Mouse (Mus musculus) cortical plate, adult 2 months (tissue): ENCODE results near the gene Jam2. TPM values are rescaled to one million over a fixed set of nuclear protein-coding genes. Genes with fewer than 3 reads are reported as not detected.

Source experiments
- H3K27ac ChIP-seq: fragments of 200-500 bp; 2 replicates; pipeline ENCODE4 v1.5.1; 2012; ENCODE audit warnings: low read length, control low read depth, inconsistent platforms; ENCODE audit not compliant: insufficient read depth
- H3K4me1 ChIP-seq: fragments of 200-500 bp; 2 replicates; pipeline ENCODE4 v1.6.1; 2011; ENCODE audit warnings: low read length; ENCODE audit not compliant: control insufficient read depth, insufficient read depth
- H3K4me3 ChIP-seq: fragments of 200-500 bp; 2 replicates; pipeline ENCODE4 v1.5.1; 2011; ENCODE audit warnings: mild to moderate bottlenecking, low read length, control low read depth; ENCODE audit not compliant: insufficient read depth
- CTCF ChIP-seq: fragments of 200-500 bp; IDR thresholded peaks from 2 replicates; pipeline ENCODE4 v1.5.1; 2011; ENCODE audit warnings: mild to moderate bottlenecking, control low read depth, low read length; ENCODE audit not compliant: insufficient read depth; ENCODE audit errors: extremely low read depth
- POLR2A ChIP-seq: fragments of 200-500 bp; IDR thresholded peaks from 2 replicates; pipeline ENCODE4 v1.6.1; 2011; ENCODE audit warnings: mild to moderate bottlenecking, low read length, control low read depth; ENCODE audit not compliant: insufficient read depth; ENCODE audit errors: extremely low read depth
- polyA plus RNA-seq: library from polyadenylated mRNA; depleted of rRNA; stranded (reverse); fragments of >200 nt; gene quantifications from 2 replicates; pipeline ENCODE4 v1.2.3, GENCODE M21; 2012

The Jam2 gene
- polyA plus RNA-seq, 1 experiment: 39.3 TPM

DNA sequence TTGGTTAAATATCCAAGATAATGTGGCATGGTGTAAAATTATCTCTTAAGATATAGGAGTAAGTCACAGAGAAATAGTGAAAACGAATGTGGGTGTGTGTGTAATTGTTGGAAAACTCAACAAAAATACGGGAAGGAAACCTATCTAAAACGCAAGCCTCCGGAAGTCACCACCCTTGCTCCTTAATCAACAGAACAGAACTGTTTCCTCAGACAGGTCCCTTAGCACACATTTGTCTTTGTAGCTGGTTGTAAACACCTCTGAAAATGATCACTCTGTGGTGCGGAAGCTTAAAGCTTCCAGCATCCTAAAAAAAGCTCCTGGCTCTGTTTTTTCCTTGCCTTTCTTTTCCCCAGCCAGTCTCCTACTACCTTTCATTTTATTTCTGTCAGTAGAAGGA lies 30.9 kb downstream of the Jam2 start:
- Histone ChIP-seq H3K27ac (no peak overlapping the region), H3K4me1 (no peaks in the 10 kb centered on the region), H3K4me3 (no peak overlapping the region)
- no peak for TF ChIP-seq CTCF
- TF ChIP-seq POLR2A: no peak

DNA sequence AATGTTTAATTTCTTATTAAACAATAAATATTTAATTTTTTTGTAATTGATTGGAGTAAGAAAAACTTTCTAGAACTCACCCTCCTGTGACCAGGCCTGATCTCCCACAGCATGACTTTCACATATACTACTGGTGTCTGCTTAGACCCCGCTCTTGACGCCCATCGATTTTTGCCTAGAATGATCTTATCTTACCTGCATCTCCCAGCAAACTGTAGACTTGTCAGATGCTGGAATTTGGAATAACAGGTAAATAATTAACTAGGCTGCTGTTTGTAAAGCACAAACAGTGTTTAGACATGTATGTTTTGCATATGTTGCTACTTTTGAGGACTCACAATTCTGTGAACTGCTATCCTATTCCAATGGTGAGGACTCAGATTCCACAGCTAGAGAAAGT lies 32.3 kb downstream of the Jam2 start:
- H3K27ac ChIP-seq: no peak overlapping the region
- no peak overlapping the region for H3K4me3 ChIP-seq
- H3K4me1 ChIP-seq: no peaks in the 10 kb centered on the region
- TF ChIP-seq CTCF (no peak), POLR2A (no peak)

DNA sequence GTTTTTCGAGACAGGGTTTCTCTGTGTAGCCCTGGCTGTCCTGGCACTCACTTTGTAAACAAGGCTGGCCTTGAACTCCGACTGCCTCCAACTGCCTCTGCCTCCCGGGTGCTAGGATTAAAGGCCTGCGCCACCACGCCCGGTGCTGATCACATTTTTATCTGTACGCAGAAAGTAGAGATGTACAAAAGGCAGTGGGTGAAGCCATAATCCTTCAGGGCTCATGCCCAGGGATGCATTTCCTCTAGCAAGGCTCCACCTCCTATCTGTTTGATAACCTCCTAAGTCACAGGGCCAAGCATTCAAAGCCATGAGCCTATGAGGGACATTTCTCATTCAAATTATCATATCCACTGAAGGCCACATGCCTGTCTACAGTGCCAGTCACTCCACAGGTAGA lies 34.0 kb downstream of the Jam2 start:
- no peak overlapping the region for H3K27ac ChIP-seq
- no peak for TF ChIP-seq CTCF
- no peak for TF ChIP-seq POLR2A
- H3K4me1 ChIP-seq: no peaks in the 10 kb centered on the region
- no peak overlapping the region for H3K4me3 ChIP-seq

DNA sequence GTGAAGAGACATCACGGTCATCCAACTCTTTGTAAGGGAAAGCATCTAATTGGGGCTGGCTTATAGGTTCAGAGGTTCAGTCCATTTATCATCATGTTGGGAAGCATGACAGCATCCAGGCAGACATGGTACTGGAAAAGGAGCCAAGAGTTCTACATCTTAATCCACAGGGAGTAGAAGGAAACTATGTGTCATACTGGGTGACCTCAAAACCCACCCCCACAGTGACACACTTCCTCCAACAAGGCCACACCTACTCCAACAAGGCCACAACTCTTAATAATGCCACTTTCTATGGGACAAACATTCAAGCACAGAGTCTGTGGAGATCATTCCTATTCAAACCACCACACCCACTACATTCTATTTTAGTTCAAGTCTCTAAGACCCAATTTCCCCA lies 36.3 kb downstream of the Jam2 start:
- H3K4me1 ChIP-seq: peaks cover 5% of the 10 kb centered on the region
- TF ChIP-seq CTCF (no peak), POLR2A (no peak)
- H3K27ac ChIP-seq: no peak overlapping the region
- no peak overlapping the region for H3K4me3 ChIP-seq

DNA sequence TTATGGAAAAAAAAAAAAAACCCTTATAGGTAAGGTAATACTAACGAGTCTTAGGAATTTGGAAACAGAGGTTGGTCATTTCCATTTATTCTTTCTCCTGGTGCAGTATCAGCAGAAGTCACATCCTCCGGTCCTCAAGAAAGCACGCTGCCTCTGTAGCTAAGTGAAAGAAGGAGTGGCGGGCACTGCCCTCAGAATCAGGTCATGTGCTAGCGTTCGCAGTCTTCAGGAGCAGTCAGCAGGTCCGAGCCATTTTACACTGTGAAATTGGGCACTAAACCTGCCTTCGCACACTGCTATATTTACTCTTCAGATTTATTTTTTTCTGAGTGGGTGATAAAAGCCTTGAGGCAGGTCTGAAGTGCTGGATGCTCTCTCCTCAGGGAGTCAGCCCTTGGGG lies 39.9 kb downstream of the Jam2 start:
- peak overlapping the region; percentile 14; the same call in 1 of the 2 replicates for H3K4me3 ChIP-seq
- H3K27ac ChIP-seq: no peak overlapping the region
- H3K4me1 ChIP-seq: peaks cover 5% of the 10 kb centered on the region
- TF ChIP-seq CTCF: no peak
- TF ChIP-seq POLR2A: no peak

DNA sequence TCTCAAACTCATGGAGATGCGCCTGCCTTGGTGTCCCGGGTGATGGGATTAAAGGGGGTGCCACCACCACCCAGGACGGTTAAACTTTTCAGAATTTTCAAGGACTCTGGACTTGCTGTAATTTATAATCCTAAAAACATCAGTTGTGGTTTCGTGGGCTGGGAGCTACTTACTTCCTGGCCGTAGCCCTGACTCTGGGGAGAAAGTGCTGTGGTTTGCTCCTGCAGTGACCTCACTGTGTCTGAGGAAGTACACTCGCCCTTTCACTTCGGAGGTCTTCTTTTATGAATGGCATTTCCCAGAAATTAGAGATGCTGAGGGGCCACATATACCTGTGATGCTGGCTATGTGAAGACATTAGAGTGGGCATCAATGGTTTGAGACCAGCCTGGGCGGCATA lies 40.6 kb downstream of the Jam2 start:
- TF ChIP-seq CTCF (no peak), POLR2A (no peak)
- Histone ChIP-seq H3K4me1 (peaks cover 5% of the 10 kb centered on the region), H3K4me3 (no peak overlapping the region), H3K27ac (no peak overlapping the region)

DNA sequence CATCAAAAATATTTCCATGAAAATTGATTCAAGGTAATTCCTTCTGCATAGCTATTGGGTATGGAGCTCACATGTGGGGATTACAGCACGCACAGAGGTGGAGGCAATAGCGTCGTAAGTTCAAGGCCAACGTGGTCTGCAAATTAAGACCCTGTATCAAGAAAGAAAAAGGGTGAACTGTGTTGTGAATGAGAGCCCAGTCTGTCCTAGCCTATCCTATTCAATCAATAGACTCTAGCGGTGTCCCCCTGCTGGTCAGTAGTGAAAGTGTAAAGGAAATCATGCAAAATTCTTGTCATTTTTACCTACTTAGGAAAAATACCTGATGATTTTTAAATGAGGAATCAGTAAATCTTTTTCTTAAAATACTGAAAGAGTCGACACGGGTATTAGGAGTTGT lies 43.5 kb downstream of the Jam2 start:
- TF ChIP-seq POLR2A (no peak), CTCF (no peak; the same call in 1 of the 2 replicates)
- no peak overlapping the region for H3K4me3 ChIP-seq
- no peak overlapping the region for H3K27ac ChIP-seq
- H3K4me1 ChIP-seq: peaks cover 5% of the 10 kb centered on the region

DNA sequence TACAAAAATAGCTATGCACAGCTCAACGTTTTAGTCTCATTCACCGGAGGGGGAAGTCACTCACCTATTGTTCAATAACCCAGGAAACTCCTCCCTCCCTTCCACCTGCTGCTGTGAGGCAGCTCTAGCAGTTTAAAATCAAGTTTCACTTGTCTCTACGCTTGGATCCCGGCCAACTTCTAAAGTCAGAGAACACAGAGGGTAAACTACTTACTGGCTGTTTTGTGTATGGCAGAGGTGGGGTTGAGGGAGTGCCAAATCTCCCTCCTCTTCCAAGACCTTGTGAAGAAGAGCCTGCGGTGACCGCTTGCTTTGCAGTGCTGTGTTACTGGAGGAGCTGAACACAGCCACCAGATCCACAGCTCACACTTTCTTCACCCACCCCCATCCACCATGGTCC lies 51.1 kb downstream of the Jam2 start:
- H3K4me3 ChIP-seq: no peak overlapping the region
- no peak overlapping the region for H3K27ac ChIP-seq
- TF ChIP-seq POLR2A (no peak), CTCF (no peak)
- no peaks in the 10 kb centered on the region for H3K4me1 ChIP-seq

DNA sequence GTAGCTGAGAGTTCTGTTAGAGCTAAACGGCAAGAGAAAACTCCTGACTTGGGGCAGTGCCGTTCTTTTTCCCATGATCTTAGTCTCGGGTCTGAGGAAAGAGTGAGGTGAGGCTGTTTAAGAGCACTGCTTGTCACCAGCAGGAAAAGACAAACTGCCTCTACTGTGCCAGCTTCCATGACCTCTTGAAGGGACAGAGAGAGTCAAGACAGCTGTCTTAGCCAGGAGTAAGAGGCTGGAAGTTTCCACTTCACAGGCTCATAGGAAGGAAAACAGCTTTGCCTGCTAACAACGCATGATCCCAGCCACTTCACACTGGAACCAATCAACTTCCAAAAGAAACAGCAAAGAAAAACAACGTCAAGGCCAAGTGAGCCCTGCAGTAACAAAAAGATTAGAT lies 57.8 kb downstream of the Jam2 start:
- H3K4me3 ChIP-seq: no peak overlapping the region
- H3K27ac ChIP-seq: no peak overlapping the region
- TF ChIP-seq CTCF (no peak), POLR2A (no peak)
- H3K4me1 ChIP-seq: peaks cover 3% of the 10 kb centered on the region; the same call in 1 of the 2 replicates

DNA sequence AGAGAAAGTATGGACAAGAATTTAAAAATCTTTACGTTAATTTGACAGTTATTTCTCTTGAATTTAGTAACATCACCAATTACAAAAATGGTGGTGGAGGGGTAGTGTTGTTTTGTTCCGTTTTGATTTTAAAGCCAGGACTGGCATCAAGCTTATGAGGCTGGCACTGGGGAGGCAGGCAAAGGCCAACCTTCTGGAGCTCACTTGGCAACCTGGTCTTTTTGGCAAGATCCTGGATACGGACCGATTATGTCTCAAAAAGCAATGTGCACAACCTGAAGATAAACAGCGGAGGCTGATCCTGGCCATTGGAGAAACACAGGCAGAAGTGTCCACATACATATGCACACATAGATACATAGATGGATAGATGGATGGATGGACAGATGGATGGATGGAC lies 58.8 kb downstream of the Jam2 start:
- H3K4me1 ChIP-seq: peaks cover 3% of the 10 kb centered on the region; the same call in 1 of the 2 replicates
- no peak overlapping the region for H3K27ac ChIP-seq
- H3K4me3 ChIP-seq: no peak overlapping the region
- no peak for TF ChIP-seq CTCF
- TF ChIP-seq POLR2A: no peak

DNA sequence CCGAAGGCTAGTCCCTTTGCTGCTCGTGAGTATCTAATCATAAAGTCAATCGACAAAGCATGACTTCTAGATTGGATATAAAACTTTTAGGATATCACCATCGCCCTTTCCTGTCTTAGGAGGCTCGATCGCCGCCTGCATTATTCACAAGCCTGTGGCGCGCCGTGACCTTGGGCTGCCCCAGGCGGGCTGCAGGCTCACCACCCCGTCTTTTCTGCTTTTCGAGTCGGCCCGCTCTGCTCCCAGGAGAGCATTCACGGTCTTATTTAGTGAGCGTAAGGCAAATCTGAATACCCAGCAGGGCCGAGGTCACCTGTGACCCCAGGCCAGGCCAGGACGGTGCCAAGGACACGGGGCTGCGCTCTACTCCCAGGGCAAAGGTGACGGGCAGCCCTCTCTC lies 60.4 kb downstream of the Jam2 start:
- peaks cover 3% of the 10 kb centered on the region; the same call in 1 of the 2 replicates for H3K4me1 ChIP-seq
- H3K4me3 ChIP-seq: peak overlapping the region; percentile 80
- H3K27ac ChIP-seq: peak overlapping the region; percentile 91
- TF ChIP-seq POLR2A (no peak), CTCF (no peak)
